In genomic region chr5:136243851-136244761, GRCm38 (mm10) we compare ENCODE assay signal across 7 mouse cellular contexts. TPM values are rescaled to one million over a fixed set of nuclear protein-coding genes. Genes with fewer than 3 reads are reported as not detected.
DNase-seq lines count a peak whose midpoint lies in the region; ATAC-seq and TF ChIP-seq lines count a peak whose summit lies in the region.

No protein-coding gene starts in this region.

- no peaks in the 10 kb centered on the region for H3K9me3 ChIP-seq in forebrain, embryonic 10.5 days
- H3K9me3 ChIP-seq in liver, postnatal 0 days (ENCODE audit: low read length): no peaks in the 10 kb centered on the region
- no peaks in the 10 kb centered on the region for H3K9me3 ChIP-seq in stomach, embryonic 15.5 days

- under 1% methylated on average over 67 of the region's 67 CpGs for WGBS in bone marrow, adult 2 months
- WGBS in forebrain, embryonic 10.5 days: under 1% methylated on average over 63 of the region's 67 CpGs
- WGBS in liver, postnatal 0 days (ENCODE audit: insufficient replicate concordance): 1% methylated on average over 51 of the region's 67 CpGs
- under 1% methylated on average over 66 of the region's 67 CpGs for WGBS in stomach, embryonic 15.5 days

- H3K27ac ChIP-seq in bone marrow, adult 2 months (ENCODE audit: control insufficient read depth, insufficient read depth, low read depth, low read length, poor library complexity): peak overlapping the region; percentile 63
- peak overlapping the region; percentile 91 for H3K27ac ChIP-seq in forebrain, embryonic 10.5 days
- peak overlapping the region; percentile 55; the same call in 1 of the 2 replicates for H3K27ac ChIP-seq in liver, postnatal 0 days (ENCODE audit: low read depth)
- H3K27ac ChIP-seq in stomach, embryonic 15.5 days: peak overlapping the region; percentile 67

- H3K9ac ChIP-seq in liver, postnatal 0 days (replicated peaks): peak overlapping the region; percentile 73
- peak overlapping the region; percentile 62 for H3K9ac ChIP-seq in stomach, embryonic 15.5 days

- H3K36me3 ChIP-seq in forebrain, embryonic 10.5 days (replicated peaks): peaks cover 14% of the 10 kb centered on the region; the same call in 1 of the 2 replicates
- no peaks in the 10 kb centered on the region for H3K36me3 ChIP-seq in liver, postnatal 0 days (replicated peaks; ENCODE audit: insufficient read depth, low read length)
- no peaks in the 10 kb centered on the region for H3K36me3 ChIP-seq in stomach, embryonic 15.5 days

- H3K4me2 ChIP-seq in liver, postnatal 0 days (ENCODE audit: low read depth, low read length): peak overlapping the region; percentile 93
- peak overlapping the region; percentile 96 for H3K4me2 ChIP-seq in stomach, embryonic 15.5 days

- TF ChIP-seq EP300 in liver, postnatal 0 days (IDR thresholded peaks at IDR 0.05; ENCODE audit: low read depth): no peak

- no peak for TF ChIP-seq CTCF in bone marrow, adult 2 months (IDR thresholded peaks at IDR 0.05; ENCODE audit: control insufficient read depth, insufficient read depth, low read length)
- TF ChIP-seq CTCF in liver, postnatal 0 days (IDR thresholded peaks at IDR 0.05; ENCODE audit: low read depth): no peak

- DNase-seq in ovary, postnatal 10 days (ENCODE audit: low spot score): peak; percentile 12
- DNase-seq in ovary, postnatal 14 days (ENCODE audit: low spot score): no peak
- DNase-seq in forebrain, embryonic 10.5 days (ENCODE audit: extremely low spot score, low spot score): peak; percentile 65
- peak; percentile 19 for DNase-seq in induced T-regulatory cell, adult 2 months (ENCODE audit: low read depth)
- DNase-seq in liver, postnatal 0 days: peak; percentile 29

- peak; percentile 71 for ATAC-seq in liver, postnatal 0 days
- ATAC-seq in stomach, embryonic 15.5 days (ENCODE audit: insufficient read depth, low FRiP score, low read depth): peak; percentile 13; the same call in 1 of the 2 replicates

- H3K4me1 ChIP-seq in bone marrow, adult 2 months (ENCODE audit: control insufficient read depth, insufficient read depth, low read length): peaks cover 6% of the 10 kb centered on the region; the same call in 1 of the 2 replicates
- H3K4me1 ChIP-seq in forebrain, embryonic 10.5 days: peaks cover 60% of the 10 kb centered on the region
- peaks cover 28% of the 10 kb centered on the region for H3K4me1 ChIP-seq in liver, postnatal 0 days (ENCODE audit: insufficient read depth)
- peaks cover 18% of the 10 kb centered on the region for H3K4me1 ChIP-seq in stomach, embryonic 15.5 days

- peak overlapping the region; percentile 79 for H3K4me3 ChIP-seq in bone marrow, adult 2 months (replicated peaks; ENCODE audit: control insufficient read depth, low read depth, low read length)
- H3K4me3 ChIP-seq in forebrain, embryonic 10.5 days: peak overlapping the region; percentile 93
- peak overlapping the region; percentile 71 for H3K4me3 ChIP-seq in liver, postnatal 0 days (ENCODE audit: low read depth, low read length)
- H3K4me3 ChIP-seq in stomach, embryonic 15.5 days (replicated peaks): peak overlapping the region; percentile 75

- peaks cover 15% of the 10 kb centered on the region; the same call in 1 of the 2 replicates for H3K27me3 ChIP-seq in forebrain, embryonic 10.5 days (ENCODE audit: poor library complexity, severe bottlenecking)
- no peaks in the 10 kb centered on the region for H3K27me3 ChIP-seq in liver, postnatal 0 days (ENCODE audit: insufficient read depth, low read length)
- no peaks in the 10 kb centered on the region for H3K27me3 ChIP-seq in stomach, embryonic 15.5 days (replicated peaks)

- TF ChIP-seq POLR2A in bone marrow, adult 2 months (IDR thresholded peaks at IDR 0.05; ENCODE audit: borderline replicate concordance, control insufficient read depth, low read depth, low read length): no peak

RNA-seq across cellular contexts. Expression of gene Sh2b2, which starts 2.2 kb away (rescaled TPM):
- polyA plus RNA-seq in bone marrow, adult 2 months (2011; ENCODE audit: insufficient read depth, insufficient read length, low replicate concordance, missing spikeins): 5.1 and 6.3 TPM in 2 replicates
- 12.5 and 13.1 TPM in 2 replicates for polyA plus RNA-seq in forebrain, embryonic 10.5 days (2016; fragmentation: Nextera tagmentation; extraction: Ambion mirVana)
- polyA plus RNA-seq in liver, postnatal 0 days (2015; fragmentation: Nextera tagmentation; extraction: Ambion mirVana): 1.3 and 1.7 TPM in 2 replicates
- 3.1 and 3.4 TPM in 2 replicates for polyA plus RNA-seq in stomach, embryonic 15.5 days (2015; fragmentation: Nextera tagmentation; extraction: Ambion mirVana)

RNA-seq across cellular contexts. Expression of gene Prkrip1, which starts 45.3 kb away (rescaled TPM):
- 40.9 and 47.7 TPM in 2 replicates for polyA plus RNA-seq in bone marrow, adult 2 months (2011; ENCODE audit: insufficient read depth, insufficient read length, low replicate concordance, missing spikeins)
- 62.3 and 69.2 TPM in 2 replicates for polyA plus RNA-seq in forebrain, embryonic 10.5 days (2016; fragmentation: Nextera tagmentation; extraction: Ambion mirVana)
- polyA plus RNA-seq in liver, postnatal 0 days (2015; fragmentation: Nextera tagmentation; extraction: Ambion mirVana): 19.6 and 19.9 TPM in 2 replicates
- polyA plus RNA-seq in stomach, embryonic 15.5 days (2015; fragmentation: Nextera tagmentation; extraction: Ambion mirVana): 36.8 and 41.7 TPM in 2 replicates
